Mouse (Mus musculus): ENCODE results near the gene Efcab2. TPM values are rescaled to one million over a fixed set of nuclear protein-coding genes. Genes with fewer than 3 reads are reported as not detected.

The Efcab2 gene
- polyA plus RNA-seq (2012; rRNA removed) = 0.04 TPM in 2 replicates

DNA sequence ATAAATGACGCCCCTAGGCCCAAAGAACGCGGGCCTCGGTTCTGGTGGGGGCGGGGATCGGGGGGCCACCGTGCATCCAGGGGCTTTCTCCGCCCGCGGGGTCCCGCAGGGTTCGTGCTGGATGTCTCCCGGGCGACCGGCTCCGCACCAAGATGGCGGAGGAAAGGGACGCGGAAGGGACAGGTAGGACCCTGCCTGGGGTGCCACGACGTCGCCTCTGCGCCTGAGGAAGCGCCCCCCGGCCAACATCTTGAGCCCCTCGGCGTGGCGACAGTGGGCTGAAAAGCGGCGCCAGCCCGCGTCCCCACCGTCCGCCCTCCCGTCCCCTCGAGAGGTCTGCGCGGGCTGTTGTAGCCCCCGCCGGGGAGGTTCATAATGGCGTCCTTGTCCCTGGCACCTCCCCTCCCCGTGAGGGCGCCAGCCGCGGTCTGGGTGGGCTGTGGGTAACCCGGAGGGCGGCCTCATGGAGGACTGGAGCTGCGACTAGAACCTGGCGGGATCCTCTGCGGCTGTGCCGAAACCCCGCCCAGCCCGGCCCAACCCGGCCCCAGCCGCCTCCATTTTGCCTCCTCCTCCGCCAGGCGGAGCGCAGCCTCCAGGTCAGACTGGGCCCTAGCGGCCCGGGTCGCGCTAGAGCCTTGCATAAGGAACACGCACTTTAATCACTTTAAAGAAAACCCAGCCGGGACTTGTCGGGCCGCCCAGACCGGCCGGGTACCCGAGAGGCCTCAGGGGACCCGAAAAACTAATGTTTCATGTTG, at the start of gene Efcab2:
TSS of gene Efcab2 (plus strand) at position 135 of the 761 bp plus-strand sequence.
- TF ChIP-seq POLR2A (IDR thresholded peaks at IDR 0.05; ENCODE audit: low read depth, low read length) (peak; percentile 98), CTCF (IDR thresholded peaks at IDR 0.05; ENCODE audit: extremely low read depth, insufficient read length, insufficient replicate concordance, low read depth, low read length) (peak; percentile 55; the same call in 1 of the 2 replicates)
- no peaks in the 10 kb centered on the region for H3K36me3 ChIP-seq (ENCODE audit: control insufficient read depth, insufficient read depth, low read length)
- no peaks in the 10 kb centered on the region for H3K27me3 ChIP-seq (ENCODE audit: control insufficient read depth, insufficient read depth, low read length)
- peak within 1 kb of the TSS; percentile 99 for H3K27ac ChIP-seq (ENCODE audit: insufficient read depth, low read depth, low read length)
- H3K4me3 ChIP-seq (ENCODE audit: low read depth, low read length) = peak within 1 kb of the TSS; percentile 93
- H3K4me1 ChIP-seq (ENCODE audit: control insufficient read depth, insufficient read depth, insufficient read length, low read length) = no peaks in the 10 kb centered on the region
- under 1% methylated on average over 70 of the region's 70 CpGs for WGBS

DNA sequence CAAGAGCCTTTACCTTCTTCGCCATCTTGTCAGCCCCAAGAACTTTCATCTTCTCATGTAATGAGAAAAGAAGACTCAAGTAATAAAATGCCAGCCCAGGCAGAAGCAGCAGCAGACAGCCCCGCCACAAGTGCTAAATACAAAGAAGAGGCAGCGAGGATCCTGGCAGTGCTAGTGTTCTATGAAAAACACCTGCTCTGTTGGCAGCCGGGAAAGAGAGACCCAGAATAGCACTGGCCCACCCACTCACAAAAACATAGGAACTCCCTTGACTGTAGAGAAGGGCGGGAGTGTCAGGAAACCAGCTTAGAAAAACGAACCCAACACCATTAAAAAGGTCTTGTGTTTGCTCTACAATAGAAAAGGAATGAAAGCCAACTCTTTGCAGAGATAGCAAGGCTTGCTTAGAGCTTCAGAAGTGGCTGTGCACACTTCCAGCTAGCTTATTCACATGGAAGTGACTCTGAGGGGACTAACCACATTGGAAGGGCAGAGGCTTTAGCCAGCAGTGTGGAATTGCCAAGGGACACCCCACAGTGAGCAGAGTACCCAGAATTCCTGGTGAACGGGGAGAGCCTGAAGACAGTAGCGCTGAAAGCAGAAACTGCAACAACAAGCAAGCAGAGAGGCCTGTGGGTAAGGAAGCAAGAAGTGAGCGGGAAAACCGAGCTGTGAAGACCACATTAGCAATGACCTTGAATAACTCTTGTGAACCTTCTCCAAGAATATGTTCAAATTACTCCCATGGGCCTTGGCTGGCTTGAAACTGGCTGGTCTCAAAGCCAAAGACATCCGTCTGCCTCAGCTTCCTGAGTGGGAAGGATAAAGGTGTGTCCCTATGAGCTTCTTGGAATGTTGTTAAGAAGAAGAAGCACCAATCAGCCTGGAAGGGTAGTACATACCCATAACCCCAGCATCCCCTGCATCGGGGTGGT, 47.8 kb upstream of the Efcab2 start:
- 82% methylated on average over 12 of the region's 12 CpGs for WGBS
- Histone ChIP-seq H3K27me3 (ENCODE audit: control insufficient read depth, insufficient read depth, low read length) (no peaks in the 10 kb centered on the region), H3K4me3 (ENCODE audit: low read depth, low read length) (no peak overlapping the region), H3K27ac (ENCODE audit: insufficient read depth, low read depth, low read length) (no peak overlapping the region), H3K36me3 (ENCODE audit: control insufficient read depth, insufficient read depth, low read length) (no peaks in the 10 kb centered on the region), H3K4me1 (ENCODE audit: control insufficient read depth, insufficient read depth, insufficient read length, low read length) (no peaks in the 10 kb centered on the region)
- TF ChIP-seq CTCF (IDR thresholded peaks at IDR 0.05; ENCODE audit: extremely low read depth, insufficient read length, insufficient replicate concordance, low read depth, low read length) (no peak), POLR2A (IDR thresholded peaks at IDR 0.05; ENCODE audit: low read depth, low read length) (no peak)

DNA sequence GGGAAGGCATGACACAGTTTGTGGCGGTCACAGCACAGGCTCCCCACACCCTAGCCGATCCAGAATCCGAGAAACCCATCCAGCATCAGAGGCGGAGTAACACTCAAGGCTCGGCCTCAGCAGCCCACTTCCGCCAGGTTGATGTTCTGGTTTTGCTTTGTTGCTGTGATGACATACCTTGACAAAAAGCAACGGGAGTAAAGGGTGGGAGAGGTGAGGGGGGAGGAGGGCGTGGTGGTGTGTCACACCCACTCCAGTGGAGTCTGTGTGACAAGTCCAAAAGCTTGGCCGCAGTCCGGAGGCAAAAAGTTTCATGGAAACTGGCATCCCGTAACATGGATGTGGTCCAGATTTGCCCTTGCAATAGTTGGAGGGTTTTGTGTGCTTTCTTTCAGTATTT, 45.6 kb upstream of the Efcab2 start:
- Histone ChIP-seq H3K36me3 (ENCODE audit: control insufficient read depth, insufficient read depth, low read length) (no peaks in the 10 kb centered on the region), H3K27ac (ENCODE audit: insufficient read depth, low read depth, low read length) (no peak overlapping the region), H3K27me3 (ENCODE audit: control insufficient read depth, insufficient read depth, low read length) (no peaks in the 10 kb centered on the region), H3K4me3 (ENCODE audit: low read depth, low read length) (no peak overlapping the region), H3K4me1 (ENCODE audit: control insufficient read depth, insufficient read depth, insufficient read length, low read length) (no peaks in the 10 kb centered on the region)
- WGBS = 86% methylated on average over 11 of the region's 11 CpGs
- TF ChIP-seq CTCF (IDR thresholded peaks at IDR 0.05; ENCODE audit: extremely low read depth, insufficient read length, insufficient replicate concordance, low read depth, low read length) (no peak), POLR2A (IDR thresholded peaks at IDR 0.05; ENCODE audit: low read depth, low read length) (no peak)

DNA sequence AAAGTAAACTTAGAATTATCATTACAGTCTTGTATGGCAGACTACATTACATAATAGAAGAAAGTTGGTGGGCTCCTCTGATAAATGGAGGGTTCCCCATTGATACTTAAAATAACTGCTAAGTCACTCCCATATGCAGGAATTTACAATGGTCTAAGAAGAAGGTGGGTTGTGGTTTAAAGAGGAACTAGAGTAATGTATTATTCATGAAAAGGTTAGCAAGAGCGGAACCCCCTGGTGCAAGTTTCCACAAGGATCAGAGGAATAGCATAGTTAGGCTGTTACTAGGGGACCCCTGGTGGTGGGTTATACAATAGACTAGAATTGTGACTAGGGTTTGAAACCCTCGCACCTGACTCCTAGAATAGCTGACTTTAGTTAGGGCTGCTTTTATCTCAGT, 45.2 kb upstream of the Efcab2 start:
- H3K4me1 ChIP-seq (ENCODE audit: control insufficient read depth, insufficient read depth, insufficient read length, low read length) = no peaks in the 10 kb centered on the region
- no peak overlapping the region for H3K27ac ChIP-seq (ENCODE audit: insufficient read depth, low read depth, low read length)
- no peak overlapping the region for H3K4me3 ChIP-seq (ENCODE audit: low read depth, low read length)
- TF ChIP-seq CTCF (IDR thresholded peaks at IDR 0.05; ENCODE audit: extremely low read depth, insufficient read length, insufficient replicate concordance, low read depth, low read length) = no peak
- no peak for TF ChIP-seq POLR2A (IDR thresholded peaks at IDR 0.05; ENCODE audit: low read depth, low read length)
- no peaks in the 10 kb centered on the region for H3K27me3 ChIP-seq (ENCODE audit: control insufficient read depth, insufficient read depth, low read length)
- WGBS = 84% methylated on average over 2 of the region's 2 CpGs
- no peaks in the 10 kb centered on the region for H3K36me3 ChIP-seq (ENCODE audit: control insufficient read depth, insufficient read depth, low read length)

DNA sequence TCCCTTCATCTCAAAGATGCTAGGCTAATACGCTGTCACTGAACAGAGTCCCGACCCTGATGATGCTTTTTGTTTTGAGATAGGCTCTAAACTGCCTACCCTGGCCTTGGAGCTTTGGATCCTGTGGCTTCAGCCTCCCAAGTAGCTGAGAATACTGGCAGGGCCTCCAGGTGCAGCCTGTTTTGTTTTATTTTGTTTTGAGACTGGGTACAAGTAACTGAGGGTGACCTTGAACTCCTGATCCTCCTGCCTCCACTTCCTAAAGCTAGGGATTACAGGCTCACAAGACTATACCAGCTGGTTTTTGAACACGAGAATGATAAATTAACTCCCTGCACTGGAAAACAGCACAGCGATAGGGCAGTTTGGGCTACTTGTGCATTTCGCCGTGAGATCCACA, 40.7 kb upstream of the Efcab2 start:
- Histone ChIP-seq H3K27me3 (ENCODE audit: control insufficient read depth, insufficient read depth, low read length) (no peaks in the 10 kb centered on the region), H3K4me3 (ENCODE audit: low read depth, low read length) (no peak overlapping the region), H3K36me3 (ENCODE audit: control insufficient read depth, insufficient read depth, low read length) (no peaks in the 10 kb centered on the region), H3K27ac (ENCODE audit: insufficient read depth, low read depth, low read length) (no peak overlapping the region), H3K4me1 (ENCODE audit: control insufficient read depth, insufficient read depth, insufficient read length, low read length) (peaks cover 4% of the 10 kb centered on the region; the same call in 1 of the 2 replicates)
- 87% methylated on average over 6 of the region's 6 CpGs for WGBS
- no peak for TF ChIP-seq POLR2A (IDR thresholded peaks at IDR 0.05; ENCODE audit: low read depth, low read length)
- no peak for TF ChIP-seq CTCF (IDR thresholded peaks at IDR 0.05; ENCODE audit: extremely low read depth, insufficient read length, insufficient replicate concordance, low read depth, low read length)

DNA sequence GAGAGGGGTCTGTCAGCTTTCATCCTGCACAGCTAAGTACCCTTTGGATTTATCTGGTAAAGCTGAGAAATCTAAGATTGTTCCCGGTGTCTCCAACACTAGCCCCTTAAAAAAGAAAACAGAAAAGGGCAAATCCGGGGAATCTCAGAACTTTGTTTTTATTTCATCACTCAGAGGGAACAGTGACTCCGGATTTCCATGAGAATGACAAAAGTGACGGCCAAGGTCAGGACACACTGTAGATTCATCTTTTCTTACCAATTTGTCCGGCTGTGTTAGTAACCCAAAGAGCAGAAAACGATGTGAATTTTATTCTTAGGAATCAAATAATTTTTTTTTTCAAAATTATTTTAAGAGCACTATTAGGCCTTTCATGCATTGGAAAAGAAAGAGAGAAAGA, 37.8 kb upstream of the Efcab2 start:
- no peaks in the 10 kb centered on the region for H3K36me3 ChIP-seq (ENCODE audit: control insufficient read depth, insufficient read depth, low read length)
- peak overlapping the region; percentile 92; the same call in 1 of the 2 replicates for H3K27ac ChIP-seq (ENCODE audit: insufficient read depth, low read depth, low read length)
- H3K27me3 ChIP-seq (ENCODE audit: control insufficient read depth, insufficient read depth, low read length) = no peaks in the 10 kb centered on the region
- H3K4me1 ChIP-seq (ENCODE audit: control insufficient read depth, insufficient read depth, insufficient read length, low read length) = peaks cover 4% of the 10 kb centered on the region; the same call in 1 of the 2 replicates
- WGBS = 84% methylated on average over 6 of the region's 6 CpGs
- no peak overlapping the region for H3K4me3 ChIP-seq (ENCODE audit: low read depth, low read length)
- TF ChIP-seq CTCF (IDR thresholded peaks at IDR 0.05; ENCODE audit: extremely low read depth, insufficient read length, insufficient replicate concordance, low read depth, low read length) = no peak
- no peak for TF ChIP-seq POLR2A (IDR thresholded peaks at IDR 0.05; ENCODE audit: low read depth, low read length)
